Mouse (Mus musculus): ENCODE measurements around the gene Rasl12. TPM values are rescaled to one million over a fixed set of nuclear protein-coding genes. Genes with fewer than 3 reads are reported as not detected.

Gene Rasl12
- total RNA-seq, 2 experiments from 2014 or later = 3.1 to 3.9 TPM

DNA sequence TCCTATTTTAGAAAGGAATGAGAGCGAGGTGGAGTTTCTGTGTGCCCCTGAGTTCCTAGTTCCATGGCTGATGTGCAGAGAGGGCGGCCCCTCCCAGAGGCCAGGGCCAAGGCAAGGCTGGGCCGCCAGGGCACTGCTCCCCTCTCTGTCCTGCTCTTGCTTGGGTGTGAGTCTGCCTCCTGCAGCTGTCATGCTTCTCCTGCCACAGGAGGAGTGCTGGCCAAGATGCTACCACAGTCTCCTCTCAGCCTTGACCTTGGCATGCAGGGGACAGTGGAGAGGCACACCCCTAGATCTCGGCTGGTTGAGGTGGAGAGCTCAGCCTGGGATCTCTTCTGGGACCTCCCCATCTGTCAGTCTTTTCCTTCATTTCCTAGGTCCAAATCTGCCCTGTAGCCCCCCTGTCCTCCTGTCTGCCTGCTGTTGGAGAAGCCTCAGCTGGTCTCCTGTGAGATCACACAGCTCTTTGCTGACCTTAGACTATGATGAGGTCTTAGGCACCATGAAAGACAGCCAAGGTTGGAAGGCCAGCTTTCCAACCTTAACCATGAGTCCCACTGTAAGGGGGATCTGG is 17.2 kb upstream of the Rasl12 start:
- Histone ChIP-seq H3K4me3 (no peak overlapping the region), H3K27ac (no peak overlapping the region)
- DNase-seq (ENCODE audit: low spot score in 2 of 2) = no peak
- no peak for TF ChIP-seq CTCF (conservative IDR thresholded peaks at IDR 0.05)

DNA sequence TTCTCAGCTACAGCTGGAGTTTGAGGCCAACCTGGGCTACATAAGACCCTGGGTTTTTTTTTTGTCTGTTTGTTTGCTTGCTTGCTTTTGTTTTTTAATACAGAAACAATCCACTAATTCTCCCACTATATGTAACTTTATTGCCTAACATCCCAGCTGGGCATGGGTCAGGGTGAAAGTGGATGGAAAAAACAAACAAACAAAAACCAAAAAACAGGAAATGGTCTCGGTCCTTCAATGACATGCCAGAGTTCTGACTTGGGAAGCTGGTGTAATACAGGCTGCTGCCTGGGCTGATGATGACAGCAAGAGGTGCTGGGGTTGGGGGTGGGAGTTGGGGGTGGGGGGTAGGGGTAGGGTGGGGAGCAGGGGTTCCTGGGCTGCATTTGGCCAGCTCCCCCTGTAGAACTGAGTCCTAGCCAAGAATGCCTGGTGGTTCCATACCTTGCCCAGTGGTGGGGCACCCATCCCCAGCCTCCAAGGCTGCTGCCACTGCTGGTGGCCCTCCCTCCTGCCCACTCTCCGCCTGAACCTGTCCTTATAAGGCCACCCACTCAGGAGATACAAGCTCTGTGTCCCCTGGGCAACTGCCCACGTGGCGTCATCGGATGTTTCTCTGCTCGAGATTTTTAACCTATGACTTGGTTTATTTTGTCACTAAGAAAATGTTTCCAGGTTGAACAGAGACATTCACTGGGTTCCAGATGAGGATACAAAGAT is 16.1 kb upstream of the Rasl12 start:
- DNase-seq (ENCODE audit: low spot score in 2 of 2) = no peak
- TF ChIP-seq CTCF (conservative IDR thresholded peaks at IDR 0.05) = no peak
- H3K4me3 ChIP-seq = no peak overlapping the region
- no peak overlapping the region for H3K27ac ChIP-seq

- H3K4me3 ChIP-seq = no peak overlapping the region
- no peak for DNase-seq (ENCODE audit: low spot score in 2 of 2)
- H3K27ac ChIP-seq = no peak overlapping the region
- TF ChIP-seq CTCF (conservative IDR thresholded peaks at IDR 0.05) = no peak
Measured at GRCm38 (mm10) chr9:65382751-65383097, 15.6 kb upstream of the Rasl12 start.

- no peak for TF ChIP-seq CTCF (conservative IDR thresholded peaks at IDR 0.05)
- no peak overlapping the region for H3K4me3 ChIP-seq
- H3K27ac ChIP-seq = no peak overlapping the region
- DNase-seq (ENCODE audit: low spot score in 2 of 2) = no peak
Measured at GRCm38 (mm10) chr9:65384276-65384675, 14.0 kb upstream of the Rasl12 start.

- no peak for DNase-seq (ENCODE audit: low spot score in 2 of 2)
- peak; percentile 47 for TF ChIP-seq CTCF (conservative IDR thresholded peaks at IDR 0.05)
- Histone ChIP-seq H3K4me3 (no peak overlapping the region), H3K27ac (no peak overlapping the region)
Measured at GRCm38 (mm10) chr9:65386373-65387140, 11.7 kb upstream of the Rasl12 start.

- H3K4me3 ChIP-seq = peak overlapping the region; percentile 30
Measured at GRCm38 (mm10) chr9:65390752-65391612, 7.3 kb upstream of the Rasl12 start.

DNA sequence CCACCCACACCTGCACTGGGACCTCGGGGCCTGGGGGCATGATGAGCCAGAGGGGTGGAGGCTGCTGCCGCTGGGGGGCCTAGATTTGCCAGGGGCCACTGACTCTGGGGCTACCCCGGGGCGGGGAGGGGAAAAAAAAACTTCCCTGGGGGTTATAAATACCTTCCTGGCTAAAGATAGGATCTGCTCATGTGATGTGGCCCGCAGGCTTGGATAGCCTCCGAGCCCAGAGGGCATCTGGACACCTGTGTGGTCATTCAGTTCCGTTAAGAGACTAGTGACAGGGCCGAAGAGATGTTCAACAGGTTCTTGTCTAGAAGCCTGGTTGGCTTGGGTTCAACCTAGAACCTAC is 6.7 kb upstream of the Rasl12 start, which contains the start of gene Kbtbd13:
Kbtbd13 (minus strand) TSS at position 40 of the 352 bp plus-strand sequence.
- Histone ChIP-seq H3K4me3 (peak within 1 kb of the TSS; percentile 30), H3K27ac (no peak within 1 kb of the TSS)

More at GRCm38 (mm10) chr9:65390752-65391612, 7.3 kb upstream of the Rasl12 start:
- no peak overlapping the region for H3K27ac ChIP-seq
- no peak for TF ChIP-seq CTCF (conservative IDR thresholded peaks at IDR 0.05)
- DNase-seq (ENCODE audit: low spot score in 2 of 2) = no peak

DNA sequence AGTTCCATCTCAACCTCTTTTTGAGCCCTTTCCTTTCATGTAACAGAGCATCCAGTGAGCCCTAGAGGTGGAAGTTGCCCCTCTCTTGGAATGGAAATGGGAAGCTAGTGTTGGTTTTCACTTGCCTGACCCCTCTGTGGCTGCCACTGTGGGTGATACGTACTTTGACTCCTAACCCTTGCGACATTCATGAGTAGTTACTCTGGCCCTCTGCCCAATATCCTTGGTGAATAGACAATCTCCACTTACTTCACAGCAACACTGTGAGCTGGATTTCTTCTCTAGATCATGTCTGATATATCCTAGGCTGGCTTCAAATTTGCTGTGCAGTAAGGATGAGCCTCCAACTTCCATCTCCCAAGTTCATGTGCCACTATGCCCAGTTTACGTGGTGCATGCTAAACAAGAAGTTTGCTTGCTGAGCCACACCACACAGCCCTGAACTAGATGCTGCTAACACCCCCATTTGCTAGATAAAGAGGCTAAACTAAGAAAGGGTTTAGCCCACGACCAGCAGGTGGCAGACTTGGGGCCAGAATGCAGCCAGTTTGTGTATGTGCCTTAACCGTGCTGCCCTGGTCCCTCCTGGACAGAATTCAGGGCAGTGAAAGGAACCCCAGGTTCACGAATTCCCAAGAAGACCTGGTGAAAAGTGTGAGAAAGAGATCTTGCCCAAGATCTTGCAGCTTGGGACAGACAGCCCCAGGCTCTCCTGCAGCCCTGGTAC is 5.5 kb upstream of the Rasl12 start:
- peak; percentile 86 for TF ChIP-seq CTCF (conservative IDR thresholded peaks at IDR 0.05)
- H3K27ac ChIP-seq = no peak overlapping the region
- peak; percentile 37 to 68 for DNase-seq (ENCODE audit: low spot score in 2 of 2)
- no peak overlapping the region for H3K4me3 ChIP-seq

More for the DNA sequence above, 6.7 kb upstream of the Rasl12 start, which contains the start of gene Kbtbd13:
- TF ChIP-seq CTCF (conservative IDR thresholded peaks at IDR 0.05) = no peak
- DNase-seq (ENCODE audit: low spot score in 2 of 2) = no peak

DNA sequence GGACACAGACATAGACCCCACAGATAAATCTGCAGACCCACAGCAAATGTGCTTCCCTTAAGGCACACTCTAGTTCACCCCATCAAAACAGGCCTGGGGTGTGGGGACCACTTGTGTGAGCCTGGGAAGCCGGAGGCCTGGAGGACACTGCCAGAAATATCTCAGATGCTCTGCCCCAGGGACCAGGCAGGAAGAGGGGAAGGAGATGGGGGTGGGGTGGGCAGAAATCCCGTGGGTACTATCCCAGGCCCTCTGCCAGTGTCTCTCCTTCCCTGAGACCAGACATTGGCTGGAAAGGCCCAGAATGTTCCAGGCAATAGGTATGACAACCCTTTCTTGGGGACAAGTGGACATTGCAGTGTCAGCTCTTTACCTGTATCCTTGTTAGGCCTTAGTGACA is 4.7 kb upstream of the Rasl12 start:
- Histone ChIP-seq H3K4me3 (no peak overlapping the region), H3K27ac (no peak overlapping the region)
- TF ChIP-seq CTCF (conservative IDR thresholded peaks at IDR 0.05) = no peak
- no peak for DNase-seq (ENCODE audit: low spot score in 2 of 2)

- DNase-seq (ENCODE audit: low spot score in 2 of 2) = no peak
- no peak overlapping the region for H3K4me3 ChIP-seq
- TF ChIP-seq CTCF (conservative IDR thresholded peaks at IDR 0.05) = no peak
- no peak overlapping the region for H3K27ac ChIP-seq
Measured at GRCm38 (mm10) chr9:65394360-65394759, 3.9 kb upstream of the Rasl12 start.

- no peak overlapping the region for H3K27ac ChIP-seq
- no peak for TF ChIP-seq CTCF (conservative IDR thresholded peaks at IDR 0.05)
- no peak overlapping the region for H3K4me3 ChIP-seq
- DNase-seq (ENCODE audit: low spot score in 2 of 2) = no peak
Measured at GRCm38 (mm10) chr9:65399934-65400333, 1.6 kb downstream of the Rasl12 start.
